Mouse (Mus musculus) cerebellum, postnatal 25 days (tissue): Measurements from ENCODE around the gene Zbtb39.

Experiments used
- DNase-seq, 2 experiments: peaks; one replicate each; pipeline ENCODE4 v3.0.0; 2021; ENCODE audit warnings: mixed read lengths in 2 of 2

Gene Zbtb39

GRCm38 (mm10) chr10:127739083-127739660 lies at the start of gene Zbtb39:
Gene Zbtb39, plus strand, starts transcription at chr10:127739538.
- peak; percentile 82 to 92 for DNase-seq

- DNase-seq, result no peak
Observed at GRCm38 (mm10) chr10:127691053-127691452, 48.3 kb upstream of the Zbtb39 start.

- DNase-seq, result peak in 1 of 2 experiments; percentile 26
Observed at GRCm38 (mm10) chr10:127694636-127695035, 44.7 kb upstream of the Zbtb39 start.

- no peak for DNase-seq
Observed at GRCm38 (mm10) chr10:127695775-127696174, 43.6 kb upstream of the Zbtb39 start.

- DNase-seq, result no peak
Observed at GRCm38 (mm10) chr10:127698966-127699365, 40.4 kb upstream of the Zbtb39 start.

- no peak for DNase-seq
Observed at GRCm38 (mm10) chr10:127703299-127703698, 36.0 kb upstream of the Zbtb39 start.

GRCm38 (mm10) chr10:127704293-127704692 lies 35.0 kb upstream of the Zbtb39 start:
- no peak for DNase-seq

GRCm38 (mm10) chr10:127704766-127705220 lies 34.5 kb upstream of the Zbtb39 start, which contains the start of gene Myo1a:
Gene Myo1a, plus strand, starts transcription at chr10:127705170.
- DNase-seq, result no peak

- no peak for DNase-seq
Observed at GRCm38 (mm10) chr10:127705783-127706182, 33.6 kb upstream of the Zbtb39 start.

- no peak for DNase-seq
Observed at GRCm38 (mm10) chr10:127707721-127708120, 31.6 kb upstream of the Zbtb39 start.

GRCm38 (mm10) chr10:127708850-127709370 lies 30.4 kb upstream of the Zbtb39 start:
- no peak for DNase-seq

GRCm38 (mm10) chr10:127710331-127710730 lies 29.0 kb upstream of the Zbtb39 start:
- peak; percentile 21 to 46 for DNase-seq

- no peak for DNase-seq
Observed at GRCm38 (mm10) chr10:127712736-127713135, 26.6 kb upstream of the Zbtb39 start.

GRCm38 (mm10) chr10:127721671-127722418 lies 17.5 kb upstream of the Zbtb39 start:
- DNase-seq, result no peak

- no peak for DNase-seq
Observed at GRCm38 (mm10) chr10:127724178-127724577, 15.2 kb upstream of the Zbtb39 start, which contains the start of gene Tac2. Gene Tac2, plus strand, starts transcription at chr10:127724478.

GRCm38 (mm10) chr10:127725136-127725535 lies 14.2 kb upstream of the Zbtb39 start:
- DNase-seq, result no peak

GRCm38 (mm10) chr10:127728437-127728836 lies 10.9 kb upstream of the Zbtb39 start:
- no peak for DNase-seq

- no peak for DNase-seq
Observed at GRCm38 (mm10) chr10:127730285-127730932, 8.9 kb upstream of the Zbtb39 start.

- DNase-seq, result no peak
Observed at GRCm38 (mm10) chr10:127730933-127731310, 8.4 kb upstream of the Zbtb39 start.

GRCm38 (mm10) chr10:127731397-127731796 lies 7.9 kb upstream of the Zbtb39 start:
- DNase-seq, result no peak

- peak in 1 of 2 experiments; percentile 23 for DNase-seq
Observed at GRCm38 (mm10) chr10:127734434-127734833, 4.9 kb upstream of the Zbtb39 start.

- DNase-seq, result no peak
Observed at GRCm38 (mm10) chr10:127736266-127736665, 3.1 kb upstream of the Zbtb39 start.

GRCm38 (mm10) chr10:127736916-127737315 lies 2.4 kb upstream of the Zbtb39 start:
- no peak for DNase-seq
